Mouse (Mus musculus): Measurements from ENCODE around the gene Ttpal. TPM values are rescaled to one million over a fixed set of nuclear protein-coding genes. Genes with fewer than 3 reads are reported as not detected.
"Not testable (repeated sequence)": the region's sequence is repeated elsewhere in the genome, so short reads cannot be mapped to it uniquely, and the experiment has no call there.

Gene Ttpal
- polyA plus RNA-seq, 1 experiment from 2014 or later, result 22.9 TPM

DNA sequence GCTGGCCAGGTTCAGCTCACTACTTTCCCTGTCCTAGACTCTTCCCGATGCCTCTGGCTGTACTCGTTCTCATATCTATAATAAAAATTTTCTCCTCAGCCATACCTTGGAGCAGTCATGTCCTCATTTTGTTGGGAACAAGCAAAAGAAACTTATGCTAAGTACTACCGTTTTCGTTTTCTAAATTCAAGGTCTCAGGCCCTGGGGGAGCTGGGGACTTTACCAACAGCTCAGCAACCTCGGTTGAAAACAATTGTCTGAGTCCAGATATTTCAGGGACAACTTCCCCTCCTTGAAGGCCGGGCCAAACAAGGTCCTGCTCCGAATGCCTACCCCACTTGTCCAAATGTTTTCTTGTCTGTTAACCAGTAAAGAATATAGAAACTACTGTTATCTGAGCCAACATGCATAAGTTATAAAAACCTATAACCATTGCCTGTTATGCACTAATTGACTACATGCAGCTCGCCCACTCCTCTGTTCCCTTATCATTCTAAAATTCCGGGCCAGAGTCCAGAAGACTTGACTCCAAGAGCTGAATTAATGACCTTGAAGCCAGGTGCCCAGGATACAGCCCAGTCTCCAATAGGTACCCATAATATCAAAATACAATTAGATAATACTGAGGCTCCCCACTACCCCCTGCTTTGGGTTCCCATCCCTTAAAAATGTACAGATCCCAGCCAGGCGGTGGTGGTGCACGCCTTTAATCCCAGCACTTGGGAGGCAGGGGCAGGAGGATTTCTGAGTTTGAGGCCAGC, 43.8 kb downstream of the Ttpal start:
- H3K4me3 ChIP-seq (ENCODE audit: low read length), result no peak overlapping the region
- H3K4me2 ChIP-seq (ENCODE audit: low read depth, low read length), result peak overlapping the region; percentile 44; the same call in 1 of the 2 replicates
- no peak for ATAC-seq
- 73% methylated on average over 11 of the region's 11 CpGs for WGBS
- H3K4me1 ChIP-seq (ENCODE audit: control insufficient read depth, insufficient read depth, low read length), result peaks cover 26% of the 10 kb centered on the region
- no peaks in the 10 kb centered on the region for H3K27me3 ChIP-seq (replicated peaks; ENCODE audit: control insufficient read depth, insufficient read depth, low read length)
- 0 out of 2 replicates have a peak overlapping the region, but pooled peaks have one; percentile 98 for H3K9ac ChIP-seq (ENCODE audit: low read depth, low read length)
- H3K27ac ChIP-seq (ENCODE audit: low read length), result peak overlapping the region; percentile 100
- H3K9me3 ChIP-seq (ENCODE audit: control insufficient read depth, low read length), result peaks cover 3% of the 10 kb centered on the region; the same call in 1 of the 2 replicates
- H3K36me3 ChIP-seq (ENCODE audit: control insufficient read depth, insufficient read depth, low read length), result no peaks in the 10 kb centered on the region

DNA sequence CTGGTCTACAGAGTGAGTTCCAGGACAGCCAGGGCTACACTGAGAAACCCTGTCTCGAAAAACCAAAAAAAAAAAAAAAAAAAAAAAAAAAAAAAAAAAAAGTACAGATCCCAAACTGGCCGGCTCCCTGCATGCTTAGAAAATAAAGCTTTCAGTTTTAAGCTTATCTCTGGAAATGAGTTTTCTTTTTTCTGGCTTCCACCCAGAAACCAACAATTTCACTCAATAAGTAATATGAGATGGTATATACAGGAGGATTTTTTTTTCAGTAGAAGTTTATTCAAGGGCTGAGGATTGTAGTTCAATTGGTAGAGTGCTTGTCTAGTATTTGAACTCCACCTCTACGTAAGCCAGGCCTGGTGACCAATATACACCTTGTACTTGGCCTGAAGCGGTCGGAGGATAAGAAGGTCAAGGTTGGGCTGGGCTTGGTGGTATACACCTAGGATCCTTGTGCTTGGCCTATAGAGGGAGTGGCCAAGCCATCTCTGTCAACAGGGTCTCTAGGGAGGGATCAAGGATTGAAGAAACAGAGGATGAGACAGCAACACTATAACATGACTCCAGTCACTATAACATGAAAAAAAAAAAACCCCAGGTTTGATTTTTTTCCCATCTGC, 44.5 kb downstream of the Ttpal start:
- ATAC-seq, result no peak
- 83% methylated on average over 5 of the region's 5 CpGs for WGBS
- Histone ChIP-seq H3K27me3 (replicated peaks; ENCODE audit: control insufficient read depth, insufficient read depth, low read length) (no peaks in the 10 kb centered on the region), H3K9ac (ENCODE audit: low read depth, low read length) (no peak overlapping the region), H3K9me3 (ENCODE audit: control insufficient read depth, low read length) (peaks cover 3% of the 10 kb centered on the region; the same call in 1 of the 2 replicates), H3K36me3 (ENCODE audit: control insufficient read depth, insufficient read depth, low read length) (no peaks in the 10 kb centered on the region), H3K4me2 (ENCODE audit: low read depth, low read length) (no peak overlapping the region), H3K27ac (ENCODE audit: low read length) (no peak overlapping the region), H3K4me3 (ENCODE audit: low read length) (no peak overlapping the region), H3K4me1 (ENCODE audit: control insufficient read depth, insufficient read depth, low read length) (peaks cover 20% of the 10 kb centered on the region)

DNA sequence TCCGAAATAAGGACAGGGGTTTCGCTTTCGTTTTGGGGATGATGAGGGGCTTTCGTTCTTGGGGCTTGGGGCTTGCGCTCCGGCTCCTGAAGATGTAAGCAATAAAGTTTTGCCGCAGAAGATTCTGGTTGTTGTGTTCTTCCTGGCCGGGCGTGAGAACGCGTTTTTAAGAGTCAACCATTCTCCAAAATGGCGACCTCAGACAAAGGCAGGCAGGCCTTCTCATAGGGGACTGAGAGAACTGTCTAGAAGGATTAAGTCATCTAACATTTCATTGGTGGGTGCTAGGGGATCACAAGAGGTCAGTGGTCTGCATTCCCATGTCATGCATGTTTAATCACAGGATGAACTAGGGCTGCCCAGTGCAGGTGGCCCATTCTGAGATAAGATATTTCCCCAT, 53.6 kb downstream of the Ttpal start:
- not testable (repeated sequence) for H3K9me3 ChIP-seq (ENCODE audit: control insufficient read depth, low read length); H3K27me3 ChIP-seq (replicated peaks; ENCODE audit: control insufficient read depth, insufficient read depth, low read length); ATAC-seq; H3K4me3 ChIP-seq (ENCODE audit: low read length); H3K4me2 ChIP-seq (ENCODE audit: low read depth, low read length); H3K27ac ChIP-seq (ENCODE audit: low read length); H3K36me3 ChIP-seq (ENCODE audit: control insufficient read depth, insufficient read depth, low read length); H3K9ac ChIP-seq (ENCODE audit: low read depth, low read length); H3K4me1 ChIP-seq (ENCODE audit: control insufficient read depth, insufficient read depth, low read length)
- 97% methylated on average over 7 of the region's 12 CpGs for WGBS

DNA sequence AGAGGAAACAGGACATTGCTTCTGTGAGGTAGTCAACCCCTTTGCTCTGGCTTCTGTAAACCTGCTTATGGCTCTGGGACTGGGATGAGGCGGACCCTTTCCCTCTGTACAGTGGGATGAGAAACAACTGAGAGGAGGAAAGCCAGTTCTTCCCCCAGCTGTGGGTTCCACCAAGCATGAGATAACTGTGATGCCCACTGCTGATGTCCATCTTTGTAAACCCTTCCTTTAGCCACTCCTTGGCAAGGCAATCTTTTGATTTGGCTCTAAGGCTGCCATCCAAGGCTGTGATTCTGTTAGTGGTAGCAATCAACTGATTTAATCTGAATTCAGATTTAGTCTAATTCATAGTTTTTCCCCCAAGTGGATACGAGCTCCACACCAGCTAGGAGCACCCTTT, 55.4 kb downstream of the Ttpal start:
- no peak for ATAC-seq
- Histone ChIP-seq H3K27ac (ENCODE audit: low read length) (no peak overlapping the region), H3K27me3 (replicated peaks; ENCODE audit: control insufficient read depth, insufficient read depth, low read length) (no peaks in the 10 kb centered on the region), H3K4me3 (ENCODE audit: low read length) (no peak overlapping the region), H3K4me2 (ENCODE audit: low read depth, low read length) (no peak overlapping the region), H3K9me3 (ENCODE audit: control insufficient read depth, low read length) (no peaks in the 10 kb centered on the region), H3K36me3 (ENCODE audit: control insufficient read depth, insufficient read depth, low read length) (no peaks in the 10 kb centered on the region), H3K9ac (ENCODE audit: low read depth, low read length) (no peak overlapping the region), H3K4me1 (ENCODE audit: control insufficient read depth, insufficient read depth, low read length) (peaks cover 5% of the 10 kb centered on the region; the same call in 1 of the 2 replicates)
- WGBS, result 86% methylated on average over 2 of the region's 2 CpGs

DNA sequence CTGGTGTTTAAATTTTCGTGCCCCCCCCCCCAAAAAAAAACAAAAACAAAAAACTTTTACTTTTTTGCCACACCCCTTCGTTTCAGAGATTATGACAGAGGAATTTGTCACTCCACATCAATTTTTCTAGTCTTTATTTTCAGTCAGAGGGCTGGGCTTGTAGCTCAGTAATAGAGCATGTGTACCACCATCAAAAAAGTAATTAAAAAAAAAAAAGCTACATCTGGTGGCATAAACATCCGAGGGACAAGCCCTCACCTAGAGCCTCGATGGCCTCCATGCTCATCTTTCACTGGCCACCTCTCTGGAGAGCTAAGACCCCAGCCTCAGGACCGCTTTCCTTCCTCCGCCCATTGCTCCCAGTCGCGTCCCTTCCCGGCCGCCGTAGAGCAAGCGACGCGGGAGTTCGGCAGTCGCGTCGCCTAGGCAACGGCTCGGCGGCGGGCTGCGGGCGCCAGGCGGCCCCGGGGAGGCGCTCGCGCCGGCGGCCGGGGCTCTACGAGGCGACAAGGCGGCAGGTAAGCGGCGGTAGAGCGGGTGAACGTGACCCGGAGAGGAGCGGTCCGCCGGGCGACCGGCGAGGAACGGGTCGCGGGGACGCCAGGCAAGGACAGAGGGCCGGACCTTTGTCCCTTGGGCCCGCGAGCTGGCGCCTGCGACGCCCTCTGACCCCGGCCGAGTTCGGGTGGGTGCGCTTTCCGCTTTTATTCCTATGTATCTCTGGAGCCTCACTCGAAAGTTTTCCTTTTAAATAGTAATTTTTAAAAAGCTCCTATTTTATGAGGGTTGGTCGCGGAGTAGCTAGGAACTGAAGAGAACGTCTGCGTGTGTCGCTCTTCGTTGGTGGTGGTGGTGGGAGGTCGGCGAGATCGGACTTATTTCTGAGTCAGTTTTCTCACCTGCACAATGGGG, 56.1 kb downstream of the Ttpal start, which contains the start of gene Pkig:
Pkig (plus strand) TSS at position 412 of the 912 bp plus-strand sequence.
- Histone ChIP-seq H3K4me3 (ENCODE audit: low read length) (peak within 1 kb of the TSS; percentile 85), H3K9ac (ENCODE audit: low read depth, low read length) (peak within 1 kb of the TSS; percentile 87), H3K9me3 (ENCODE audit: control insufficient read depth, low read length) (no peaks in the 10 kb centered on the region), H3K36me3 (ENCODE audit: control insufficient read depth, insufficient read depth, low read length) (no peaks in the 10 kb centered on the region), H3K27me3 (replicated peaks; ENCODE audit: control insufficient read depth, insufficient read depth, low read length) (no peaks in the 10 kb centered on the region), H3K27ac (ENCODE audit: low read length) (peak within 1 kb of the TSS; percentile 83), H3K4me2 (ENCODE audit: low read depth, low read length) (peak within 1 kb of the TSS; percentile 77), H3K4me1 (ENCODE audit: control insufficient read depth, insufficient read depth, low read length) (peaks cover 5% of the 10 kb centered on the region; the same call in 1 of the 2 replicates)
- ATAC-seq, result peak; percentile 90
- WGBS, result under 1% methylated on average over 71 of the region's 71 CpGs

DNA sequence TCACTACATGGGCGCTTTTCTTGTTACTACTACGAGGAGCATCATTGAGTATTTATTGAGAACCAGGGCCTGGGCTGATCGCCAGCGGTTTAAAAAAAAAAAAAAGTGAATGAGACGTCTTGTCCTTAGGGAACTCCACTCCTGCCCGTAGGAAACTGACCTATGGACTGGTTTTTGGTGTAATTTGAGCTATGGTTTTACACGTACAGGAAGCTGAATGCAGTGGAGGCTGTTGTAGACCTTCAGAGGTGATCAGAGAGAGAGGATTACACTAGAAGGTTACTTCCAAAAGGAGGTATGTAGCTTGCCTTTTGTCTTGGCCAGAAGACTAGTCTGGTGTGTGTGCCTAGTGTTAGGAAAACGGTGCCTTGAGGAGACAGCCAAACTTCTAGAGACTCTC, 56.8 kb downstream of the Ttpal start:
- H3K9ac ChIP-seq (ENCODE audit: low read depth, low read length), result peak overlapping the region; percentile 87
- 1% methylated on average over 8 of the region's 8 CpGs for WGBS
- peak overlapping the region; percentile 85 for H3K4me3 ChIP-seq (ENCODE audit: low read length)
- peak; percentile 75 for ATAC-seq
- no peaks in the 10 kb centered on the region for H3K36me3 ChIP-seq (ENCODE audit: control insufficient read depth, insufficient read depth, low read length)
- H3K4me2 ChIP-seq (ENCODE audit: low read depth, low read length), result peak overlapping the region; percentile 77
- no peaks in the 10 kb centered on the region for H3K9me3 ChIP-seq (ENCODE audit: control insufficient read depth, low read length)
- peaks cover 5% of the 10 kb centered on the region; the same call in 1 of the 2 replicates for H3K4me1 ChIP-seq (ENCODE audit: control insufficient read depth, insufficient read depth, low read length)
- H3K27me3 ChIP-seq (replicated peaks; ENCODE audit: control insufficient read depth, insufficient read depth, low read length), result no peaks in the 10 kb centered on the region
- peak overlapping the region; percentile 81 for H3K27ac ChIP-seq (ENCODE audit: low read length)

DNA sequence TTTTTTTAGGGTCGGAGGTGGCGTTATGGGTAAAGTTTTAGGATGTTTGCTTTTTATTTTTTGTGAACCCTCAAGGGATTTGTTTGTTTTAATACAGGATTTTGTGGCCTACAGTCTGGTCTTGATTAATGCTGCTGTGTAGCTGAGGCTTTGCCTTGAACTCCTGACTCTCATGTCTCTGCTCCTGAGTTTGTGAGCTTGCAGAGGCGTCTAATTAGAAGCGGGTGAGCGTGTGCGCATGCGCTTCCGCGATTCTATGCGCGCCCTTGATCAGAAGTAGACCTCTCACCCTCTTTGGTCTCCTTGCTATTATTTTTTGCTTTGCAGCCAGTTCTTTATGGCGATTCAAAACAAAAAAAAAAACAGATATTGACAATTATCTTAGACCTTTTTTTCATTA, 57.3 kb downstream of the Ttpal start:
- Histone ChIP-seq H3K9me3 (ENCODE audit: control insufficient read depth, low read length) (no peaks in the 10 kb centered on the region), H3K4me1 (ENCODE audit: control insufficient read depth, insufficient read depth, low read length) (peaks cover 5% of the 10 kb centered on the region; the same call in 1 of the 2 replicates), H3K4me2 (ENCODE audit: low read depth, low read length) (peak overlapping the region; percentile 77), H3K36me3 (ENCODE audit: control insufficient read depth, insufficient read depth, low read length) (no peaks in the 10 kb centered on the region), H3K4me3 (ENCODE audit: low read length) (peak overlapping the region; percentile 85; the same call in 1 of the 2 replicates), H3K9ac (ENCODE audit: low read depth, low read length) (peak overlapping the region; percentile 87), H3K27me3 (replicated peaks; ENCODE audit: control insufficient read depth, insufficient read depth, low read length) (no peaks in the 10 kb centered on the region), H3K27ac (ENCODE audit: low read length) (peak overlapping the region; percentile 81)
- 82% methylated on average over 12 of the region's 12 CpGs for WGBS
- no peak for ATAC-seq

DNA sequence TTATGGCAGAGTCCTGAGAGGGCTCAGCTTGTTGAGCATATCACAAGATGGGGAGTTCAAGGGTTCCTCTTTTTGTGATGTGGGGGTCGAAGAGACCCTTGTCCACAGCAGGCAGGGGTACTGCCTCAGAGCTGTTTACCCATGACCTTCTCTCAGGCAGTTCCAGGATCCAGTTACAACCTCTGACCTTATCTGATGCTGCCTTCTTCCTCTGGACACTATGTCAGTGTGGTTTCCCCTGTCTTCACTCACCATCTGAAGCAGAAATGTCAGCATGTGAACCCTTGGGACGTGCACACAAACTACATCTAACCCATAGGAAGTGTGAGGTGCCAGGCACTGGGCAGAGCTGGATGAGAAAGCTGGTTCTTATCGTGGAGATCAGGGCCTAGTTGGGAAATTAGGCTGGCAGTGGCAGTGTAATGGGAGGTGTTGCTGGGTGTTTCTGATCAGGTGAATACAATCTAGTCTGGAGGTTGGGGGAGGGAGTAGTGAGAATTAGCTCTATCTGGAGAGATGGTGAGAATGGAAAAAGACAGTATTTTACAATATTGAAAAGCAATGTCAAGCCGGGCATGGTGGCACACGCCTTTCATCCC, 58.1 kb downstream of the Ttpal start:
- Histone ChIP-seq H3K9ac (ENCODE audit: low read depth, low read length) (0 out of 2 replicates have a peak overlapping the region, but pooled peaks have one; percentile 30), H3K27ac (ENCODE audit: low read length) (no peak overlapping the region), H3K4me2 (ENCODE audit: low read depth, low read length) (no peak overlapping the region), H3K4me1 (ENCODE audit: control insufficient read depth, insufficient read depth, low read length) (peaks cover 5% of the 10 kb centered on the region; the same call in 1 of the 2 replicates), H3K4me3 (ENCODE audit: low read length) (no peak overlapping the region), H3K36me3 (ENCODE audit: control insufficient read depth, insufficient read depth, low read length) (no peaks in the 10 kb centered on the region), H3K9me3 (ENCODE audit: control insufficient read depth, low read length) (no peaks in the 10 kb centered on the region), H3K27me3 (replicated peaks; ENCODE audit: control insufficient read depth, insufficient read depth, low read length) (no peaks in the 10 kb centered on the region)
- no peak for ATAC-seq
- WGBS, result 83% methylated on average over 5 of the region's 5 CpGs
